Mouse (Mus musculus) hindbrain, embryonic 11.5 days (tissue): ENCODE measurements around the gene Clcnka. TPM values are rescaled to one million over a fixed set of nuclear protein-coding genes. Genes with fewer than 3 reads are reported as not detected.

ENCODE experiments used
- ATAC-seq: fragments of 200-750 bp; cut with Nextera tagmentation; 2 replicates; pipeline ENCODE4 v1.8.0; 2017; ENCODE audit warnings: mild to moderate bottlenecking, moderate TSS enrichment, moderate library complexity; ENCODE audit not compliant: low FRiP score
- DNase-seq: peaks from one replicate; pipeline ENCODE4 v3.0.0-alpha.2; 2015; ENCODE audit warnings: low spot score
- H3K27ac ChIP-seq: fragments of 300-500 bp; sonication (generic); 2 replicates; pipeline ENCODE4 v1.5.1; 2014; ENCODE audit warnings: mild to moderate bottlenecking, low read depth, low read length
- H3K27me3 ChIP-seq: fragments of 300-500 bp; sonication (generic); 2 replicates; pipeline ENCODE4 v1.6.1; 2014; ENCODE audit warnings: mild to moderate bottlenecking, low read length, moderate library complexity, mixed read lengths; ENCODE audit not compliant: control insufficient read depth, insufficient read depth
- H3K36me3 ChIP-seq: fragments of 300-500 bp; sonication (generic); 2 replicates; pipeline ENCODE4 v1.6.1; 2014; ENCODE audit warnings: mild to moderate bottlenecking, low read length, moderate library complexity, mixed read lengths; ENCODE audit not compliant: control insufficient read depth, insufficient read depth
- H3K4me1 ChIP-seq: fragments of 300-500 bp; sonication (generic); replicated peaks from 2 replicates; pipeline ENCODE4 v1.6.1; 2014; ENCODE audit warnings: low read length, mixed read lengths; ENCODE audit not compliant: control insufficient read depth, insufficient read depth
- H3K4me2 ChIP-seq: fragments of 300-500 bp; sonication (generic); replicated peaks from 2 replicates; pipeline ENCODE4 v1.6.1; 2014; ENCODE audit warnings: mild to moderate bottlenecking, low read depth, low read length
- H3K4me3 ChIP-seq: fragments of 300-500 bp; sonication (generic); 2 replicates; pipeline ENCODE4 v1.5.1; 2014; ENCODE audit warnings: low read depth, low read length
- H3K9ac ChIP-seq: fragments of 300-500 bp; sonication (generic); 2 replicates; pipeline ENCODE4 v1.6.1; 2014; ENCODE audit warnings: low read depth, low read length
- H3K9me3 ChIP-seq: fragments of 300-500 bp; sonication (generic); 2 replicates; pipeline ENCODE4 v1.6.1; 2016; ENCODE audit warnings: low read length; ENCODE audit not compliant: control insufficient read depth
- WGBS: fragments of 180-500 bp; shearing (Covaris S2); extraction: QIAGEN DNeasy Blood & Tissue Kit; methylation state at CpG from one replicate; pipeline ENCODE4 v1.1.7; 2014; 5-methylcytosine and 5-hydroxymethylcytosine counted together
- polyA plus RNA-seq: library from polyadenylated mRNA; unstranded; fragments of >200 nt; fragmentation: Nextera tagmentation; extraction: Ambion mirVana; gene quantifications from 2 replicates; pipeline ENCODE4 v1.2.1, GENCODE M21; 2014

The Clcnka gene
- polyA plus RNA-seq, 1 experiment from 2014 or later, result 0.22 TPM

DNA sequence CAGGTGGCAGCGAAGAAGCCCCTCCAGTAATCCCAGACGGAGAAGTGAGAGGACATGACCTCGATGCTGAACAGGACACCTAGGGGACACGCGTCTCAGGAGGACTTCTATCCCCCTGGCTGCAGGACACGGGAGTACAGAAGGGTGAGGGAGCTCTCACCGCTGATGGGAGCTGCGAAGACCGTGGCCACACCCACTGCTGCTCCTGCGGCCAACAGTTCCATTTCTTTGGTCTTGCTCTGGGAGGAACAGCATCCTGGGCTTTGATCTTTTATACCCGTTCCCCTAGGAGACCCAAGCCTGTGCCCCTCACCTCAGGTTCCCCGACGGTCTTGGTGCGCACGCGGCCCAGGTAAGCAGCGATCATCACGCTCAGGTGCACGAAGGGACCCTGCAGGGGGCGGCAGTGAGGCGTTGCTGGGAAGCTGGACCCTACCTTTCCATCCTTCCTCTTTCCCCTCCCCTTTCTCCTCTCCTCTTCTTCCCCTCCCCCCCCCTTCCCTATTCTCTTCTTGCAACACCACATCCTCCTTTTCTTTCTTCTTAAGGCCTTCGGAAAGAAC is 13.0 kb upstream of the Clcnka start:
- no peak for DNase-seq
- Histone ChIP-seq H3K4me2 (no peak overlapping the region), H3K27ac (no peak overlapping the region), H3K27me3 (0 out of 2 replicates have a peak, but pooled peaks cover 2% of the 10 kb centered on the region), H3K9ac (no peak overlapping the region), H3K36me3 (no peaks in the 10 kb centered on the region), H3K9me3 (no peaks in the 10 kb centered on the region), H3K4me3 (no peak overlapping the region), H3K4me1 (no peaks in the 10 kb centered on the region)
- no peak for ATAC-seq
- WGBS, result 18% methylated on average over 22 of the region's 22 CpGs

DNA sequence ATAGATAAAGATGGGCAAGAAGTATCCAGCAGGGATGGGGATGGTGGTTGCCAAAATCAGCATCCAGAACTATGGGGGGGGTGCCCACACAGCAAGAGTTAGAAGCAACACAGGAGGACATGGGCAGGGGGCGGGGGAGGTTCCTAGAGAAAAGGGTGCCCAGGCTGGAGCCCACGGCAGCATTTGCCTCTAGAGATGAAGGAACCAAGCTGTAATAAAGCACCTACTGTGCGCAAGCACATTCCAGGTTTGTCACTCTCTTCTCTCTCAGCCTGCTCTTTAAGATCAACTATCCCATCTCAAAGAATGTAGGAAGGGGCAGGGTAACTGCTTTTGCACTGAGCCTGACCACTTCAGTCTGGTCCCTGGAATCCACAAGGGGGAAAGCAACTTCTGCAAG is 10.1 kb upstream of the Clcnka start:
- Histone ChIP-seq H3K27me3 (0 out of 2 replicates have a peak, but pooled peaks cover 2% of the 10 kb centered on the region), H3K9me3 (no peaks in the 10 kb centered on the region), H3K4me2 (no peak overlapping the region), H3K4me3 (no peak overlapping the region), H3K4me1 (no peaks in the 10 kb centered on the region), H3K36me3 (no peaks in the 10 kb centered on the region), H3K27ac (no peak overlapping the region), H3K9ac (no peak overlapping the region)
- ATAC-seq, result no peak
- no peak for DNase-seq
- 89% methylated on average over 3 of the region's 3 CpGs for WGBS

GRCm38 (mm10) chr4:141406516-141407299 is 8.2 kb upstream of the Clcnka start:
- 47% methylated on average over 14 of the region's 14 CpGs for WGBS
- Histone ChIP-seq H3K4me1 (no peaks in the 10 kb centered on the region), H3K4me2 (no peak overlapping the region), H3K27ac (no peak overlapping the region), H3K9ac (no peak overlapping the region), H3K36me3 (no peaks in the 10 kb centered on the region), H3K9me3 (no peaks in the 10 kb centered on the region), H3K4me3 (no peak overlapping the region), H3K27me3 (0 out of 2 replicates have a peak, but pooled peaks cover 2% of the 10 kb centered on the region)
- DNase-seq (peak; percentile 38), ATAC-seq (no peak)

DNA sequence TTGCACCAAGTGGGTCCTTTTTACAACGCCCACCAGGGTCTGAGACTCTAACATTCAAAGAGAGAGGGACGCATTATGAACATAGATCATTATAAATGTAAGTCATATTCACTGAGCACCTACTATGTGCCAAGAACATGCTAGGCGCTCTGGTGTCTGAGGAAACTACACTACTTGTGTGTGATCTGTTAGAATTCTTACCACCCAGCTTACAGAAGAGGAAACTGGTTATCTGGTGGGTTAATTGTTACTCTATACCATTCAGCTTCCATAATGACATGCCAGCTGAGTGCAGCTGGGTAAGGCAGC is 6.7 kb upstream of the Clcnka start:
- H3K9ac ChIP-seq, result no peak overlapping the region
- DNase-seq, result no peak
- WGBS, result 82% methylated on average over 3 of the region's 3 CpGs

DNA sequence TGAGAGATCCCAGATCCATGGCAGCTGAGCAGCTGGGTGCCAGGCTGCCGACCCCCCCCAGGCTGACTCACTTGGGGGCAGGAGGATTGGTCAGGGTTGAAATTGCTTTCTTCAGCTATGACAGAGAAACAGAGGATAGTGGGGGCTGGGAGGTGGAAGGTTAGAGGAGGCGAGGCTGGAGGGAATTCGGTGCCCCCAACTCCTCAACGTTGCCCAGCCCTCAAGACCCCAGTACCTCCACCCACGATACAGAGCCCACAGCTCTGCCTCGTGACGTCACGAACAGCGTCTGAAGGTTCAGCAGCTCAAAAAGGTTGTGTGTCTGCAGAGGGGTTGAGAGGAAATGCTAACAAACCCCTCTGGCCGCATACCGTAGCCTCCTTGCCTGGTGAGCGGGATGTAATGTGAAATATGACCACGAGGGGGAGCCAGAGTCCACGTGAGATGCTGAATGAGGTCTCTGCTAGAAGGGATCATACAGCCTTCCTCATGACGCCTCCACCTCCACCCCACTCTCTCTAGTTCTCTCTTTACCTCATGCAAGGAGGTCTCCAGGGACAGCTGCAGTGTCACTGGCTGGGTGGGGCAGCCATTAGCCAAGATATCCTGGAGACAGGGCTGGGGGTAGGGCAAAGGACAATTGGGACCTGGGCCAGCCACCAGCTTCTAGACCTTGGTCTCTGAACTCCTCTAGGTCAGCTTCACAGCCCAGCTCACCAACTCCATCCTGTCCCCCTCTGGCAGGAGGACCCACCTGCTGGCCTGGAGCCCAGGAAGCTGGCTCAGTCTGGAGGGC is 6.2 kb upstream of the Clcnka start:
- Histone ChIP-seq H3K36me3 (no peaks in the 10 kb centered on the region), H3K27me3 (no peaks in the 10 kb centered on the region), H3K4me1 (no peaks in the 10 kb centered on the region), H3K4me2 (no peak overlapping the region), H3K9me3 (no peaks in the 10 kb centered on the region), H3K27ac (no peak overlapping the region), H3K4me3 (no peak overlapping the region), H3K9ac (0 out of 2 replicates have a peak overlapping the region, but pooled peaks have one; percentile 31)
- DNase-seq (peak; percentile 96), ATAC-seq (peak; percentile 75)
- WGBS, result 16% methylated on average over 15 of the region's 15 CpGs

More for the DNA sequence above, 6.7 kb upstream of the Clcnka start:
- 0 out of 2 replicates have a peak, but pooled peaks cover 1% of the 10 kb centered on the region for H3K27me3 ChIP-seq
- H3K9me3 ChIP-seq, result no peaks in the 10 kb centered on the region
- no peak for ATAC-seq
- no peaks in the 10 kb centered on the region for H3K4me1 ChIP-seq
- H3K4me2 ChIP-seq, result no peak overlapping the region
- H3K27ac ChIP-seq, result no peak overlapping the region
- H3K36me3 ChIP-seq, result no peaks in the 10 kb centered on the region
- no peak overlapping the region for H3K4me3 ChIP-seq

GRCm38 (mm10) chr4:141400171-141400570 is 1.6 kb upstream of the Clcnka start:
- no peak overlapping the region for H3K9ac ChIP-seq
- ATAC-seq (no peak), DNase-seq (no peak)
- 89% methylated on average over 15 of the region's 15 CpGs for WGBS
- no peaks in the 10 kb centered on the region for H3K27me3 ChIP-seq
- H3K9me3 ChIP-seq, result no peaks in the 10 kb centered on the region
- no peak overlapping the region for H3K4me3 ChIP-seq
- H3K36me3 ChIP-seq, result no peaks in the 10 kb centered on the region
- no peak overlapping the region for H3K4me2 ChIP-seq
- no peak overlapping the region for H3K27ac ChIP-seq
- no peaks in the 10 kb centered on the region for H3K4me1 ChIP-seq

DNA sequence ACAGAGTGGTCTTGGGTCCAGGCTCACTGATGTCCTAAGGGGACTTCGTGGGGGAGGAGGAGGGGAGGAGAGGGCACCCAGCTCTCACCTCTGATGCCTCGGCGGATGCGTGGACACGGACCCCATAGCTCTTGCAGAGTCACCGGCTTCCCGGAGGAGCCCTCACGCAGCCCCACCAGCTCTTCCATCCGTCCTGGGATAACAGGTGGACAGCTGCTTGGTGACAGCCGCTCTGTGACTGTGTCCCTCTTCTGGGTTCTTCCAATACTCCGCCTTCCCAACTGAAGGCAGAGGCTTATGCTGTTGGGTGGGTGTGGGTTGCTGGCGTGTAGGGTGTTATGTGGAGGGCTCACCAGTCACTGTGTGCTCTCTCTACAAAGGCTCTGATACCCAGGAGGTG is 663 bp downstream of the Clcnka start:
- Histone ChIP-seq H3K4me2 (no peak overlapping the region), H3K27ac (no peak overlapping the region), H3K4me3 (no peak overlapping the region), H3K4me1 (no peaks in the 10 kb centered on the region), H3K27me3 (no peaks in the 10 kb centered on the region), H3K9me3 (no peaks in the 10 kb centered on the region), H3K36me3 (no peaks in the 10 kb centered on the region), H3K9ac (no peak overlapping the region)
- 77% methylated on average over 12 of the region's 12 CpGs for WGBS
- ATAC-seq (no peak), DNase-seq (no peak)

DNA sequence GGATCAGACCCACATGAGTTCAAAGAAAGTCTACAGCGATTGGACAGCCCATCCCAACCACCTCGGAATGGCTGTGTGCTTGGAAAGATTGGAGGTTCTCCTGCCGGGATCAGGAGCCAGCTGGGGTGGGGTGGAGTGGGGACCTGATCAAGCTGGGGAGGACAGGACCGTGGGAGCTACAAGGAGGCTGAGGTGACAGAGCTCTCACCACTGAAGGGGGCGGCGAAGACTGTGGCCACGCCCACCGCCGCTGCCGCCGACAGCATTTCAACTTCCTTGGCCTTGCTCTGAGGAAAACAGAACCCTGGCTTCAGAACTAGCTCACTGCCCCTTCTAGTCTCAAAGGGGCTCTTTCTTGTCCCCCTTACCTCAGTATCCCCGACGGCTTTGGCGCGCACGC is 3.8 kb downstream of the Clcnka start:
- Histone ChIP-seq H3K4me3 (no peak overlapping the region), H3K27me3 (no peaks in the 10 kb centered on the region), H3K36me3 (no peaks in the 10 kb centered on the region), H3K27ac (no peak overlapping the region), H3K9me3 (no peaks in the 10 kb centered on the region), H3K4me2 (no peak overlapping the region), H3K9ac (no peak overlapping the region), H3K4me1 (no peaks in the 10 kb centered on the region)
- DNase-seq (no peak), ATAC-seq (no peak)
- WGBS, result 18% methylated on average over 16 of the region's 16 CpGs
